Mouse (Mus musculus): ENCODE data around the gene Get4.

Get4 gene

DNA sequence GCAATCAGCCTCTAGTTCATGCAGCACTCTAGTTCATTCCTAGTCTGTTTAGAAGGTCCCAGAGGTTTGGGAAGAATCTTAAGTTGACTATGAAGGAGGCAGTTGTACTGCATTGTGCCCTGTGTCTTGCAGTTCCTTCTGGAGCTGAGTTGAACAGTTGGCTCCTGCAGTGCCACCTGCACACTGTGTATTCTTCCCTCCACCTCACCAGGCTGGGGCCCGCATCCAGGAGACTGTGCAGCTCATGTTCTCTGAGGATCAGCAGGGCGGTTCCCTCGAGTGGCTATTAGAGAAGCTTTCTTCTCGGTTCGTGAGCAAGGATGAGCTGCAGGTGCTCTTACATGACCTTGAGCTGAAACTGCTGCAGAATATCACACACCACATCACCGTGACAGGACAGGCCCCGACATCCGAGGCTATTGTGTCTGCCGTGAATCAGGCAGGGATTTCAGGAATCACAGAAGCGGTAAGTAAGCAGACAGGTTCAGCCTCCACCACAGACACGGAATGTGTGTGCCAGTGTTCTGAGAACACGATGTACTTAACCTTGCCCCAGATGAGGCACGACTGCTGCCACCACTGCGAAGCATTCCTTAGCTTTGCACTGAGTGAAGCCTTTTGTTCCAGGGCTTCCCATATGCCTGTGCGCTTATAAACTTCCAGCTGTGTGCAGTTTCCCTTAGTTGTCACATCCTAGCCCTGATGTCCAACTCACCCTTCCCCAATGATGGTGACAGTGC, 10.9 kb upstream of the Get4 start:
- no peak for DNase-seq (ENCODE audit: low spot score in 2 of 2)

DNA sequence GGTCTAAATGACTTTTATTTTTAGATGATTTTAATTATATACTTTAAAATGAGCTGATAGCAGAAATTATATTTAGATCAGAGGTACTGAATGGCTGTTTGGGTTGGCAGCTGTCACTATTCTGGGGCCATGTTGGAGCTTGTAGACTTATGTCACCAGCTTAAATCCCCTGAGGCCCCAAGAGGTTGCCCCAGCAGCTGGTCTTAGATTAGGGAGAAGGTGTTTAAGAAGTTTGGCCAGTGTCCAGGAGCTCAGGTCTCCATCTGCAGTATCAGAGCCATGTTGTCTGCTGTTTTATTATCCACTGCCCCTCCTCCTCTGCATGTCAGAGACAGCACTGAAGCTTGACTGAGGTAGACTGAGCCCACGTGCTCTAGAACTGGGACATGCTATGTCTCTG, 8.7 kb upstream of the Get4 start:
- no peak for DNase-seq (ENCODE audit: low spot score in 2 of 2)

DNA sequence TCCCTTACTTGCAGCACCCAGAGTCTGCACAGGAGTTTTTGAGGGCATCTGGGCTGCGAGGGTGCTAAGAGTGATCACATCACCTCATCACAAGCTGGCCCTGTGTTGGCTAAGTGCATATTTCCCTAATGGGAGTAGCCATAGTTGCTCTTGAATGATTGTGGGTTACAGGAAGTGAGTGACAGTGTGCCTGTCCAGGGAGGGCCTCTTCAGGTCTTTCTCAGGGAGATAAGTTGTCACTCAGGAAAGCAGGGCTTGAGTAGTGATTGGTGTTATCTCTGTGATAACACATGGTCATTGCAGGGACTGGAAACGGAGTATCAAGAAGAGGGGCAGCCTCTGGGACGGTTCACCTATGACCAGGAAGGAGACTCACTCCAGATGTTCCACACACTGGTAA, 4.4 kb upstream of the Get4 start:
- DNase-seq (ENCODE audit: low spot score in 2 of 2) = no peak

DNA sequence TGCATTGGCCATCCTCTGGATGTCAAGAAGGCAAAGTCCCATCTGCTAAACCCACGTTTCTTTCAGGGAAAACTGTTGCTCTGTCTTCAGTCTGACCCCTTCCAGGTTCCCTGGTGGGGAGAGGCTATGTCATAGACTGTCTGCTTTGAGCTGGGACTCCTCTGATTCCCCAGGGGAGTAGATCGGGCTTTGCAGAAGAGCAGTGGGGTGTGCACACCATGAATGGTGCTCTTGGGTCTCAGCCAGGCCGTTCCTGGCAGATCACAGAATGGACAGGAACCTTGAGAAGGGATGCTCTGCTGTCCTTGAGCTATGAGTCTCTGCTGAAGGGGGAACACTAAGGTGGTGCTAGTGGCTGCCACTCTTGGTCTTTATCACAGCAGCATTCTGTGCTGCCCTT, 3.3 kb upstream of the Get4 start:
- no peak for DNase-seq (ENCODE audit: low spot score in 2 of 2)

DNA sequence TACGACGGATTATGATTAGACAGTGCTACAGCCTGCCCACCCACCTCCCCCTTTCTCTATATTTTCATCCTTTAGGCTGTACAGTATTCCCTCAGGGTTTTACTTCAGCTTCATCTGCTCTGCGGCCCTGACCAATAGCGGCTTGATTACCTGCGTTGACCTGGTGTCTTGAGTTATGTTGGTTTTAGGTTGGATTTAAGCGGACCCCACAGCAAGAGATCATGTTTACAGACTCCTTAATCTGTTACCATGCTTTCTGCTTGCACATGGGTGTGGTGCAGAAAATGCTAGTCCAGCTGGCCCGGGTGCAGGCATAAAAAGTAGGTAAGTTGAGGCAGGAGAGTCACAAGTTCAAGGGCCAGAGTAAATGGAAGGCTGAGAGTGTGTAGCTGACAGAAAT, 845 bp upstream of the Get4 start:
- DNase-seq (ENCODE audit: low spot score in 2 of 2) = no peak

DNA sequence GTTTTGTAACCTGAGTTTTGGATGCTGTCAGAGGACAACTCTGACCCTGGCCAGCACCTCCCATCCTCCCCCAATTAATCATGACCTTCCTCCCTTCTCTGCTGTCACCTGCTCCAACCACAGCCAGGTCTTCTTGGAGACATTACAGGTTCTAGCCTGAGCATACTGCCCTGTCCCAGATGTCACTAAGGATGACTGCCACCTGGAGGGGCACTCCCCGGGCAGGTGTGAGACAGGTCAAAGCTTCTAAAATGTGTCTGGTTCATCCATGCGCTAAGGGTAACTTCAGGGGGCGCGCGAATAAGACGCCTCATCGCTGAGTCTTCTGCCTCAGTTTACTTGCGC, 416 bp upstream of the Get4 start:
- no peak for DNase-seq (ENCODE audit: low spot score in 2 of 2)

DNA sequence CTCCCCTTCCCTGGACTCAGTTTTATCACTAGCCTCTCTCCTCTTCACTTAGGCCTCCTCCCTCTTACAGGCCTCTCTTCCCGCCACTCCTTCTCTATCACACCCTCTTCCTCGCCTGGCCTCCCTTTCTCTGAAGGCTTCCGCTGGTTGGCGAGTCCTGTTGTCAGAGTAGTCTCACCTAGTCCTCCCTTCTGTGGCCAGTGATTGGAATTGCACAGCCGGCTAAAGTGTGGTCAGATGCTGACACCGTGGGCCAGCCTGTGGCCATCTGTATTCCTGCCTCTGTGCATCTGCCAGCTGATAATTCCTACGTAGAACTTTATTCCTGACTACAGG, 754 bp downstream of the Get4 start:
- no peak for DNase-seq (ENCODE audit: low spot score in 2 of 2)

DNA sequence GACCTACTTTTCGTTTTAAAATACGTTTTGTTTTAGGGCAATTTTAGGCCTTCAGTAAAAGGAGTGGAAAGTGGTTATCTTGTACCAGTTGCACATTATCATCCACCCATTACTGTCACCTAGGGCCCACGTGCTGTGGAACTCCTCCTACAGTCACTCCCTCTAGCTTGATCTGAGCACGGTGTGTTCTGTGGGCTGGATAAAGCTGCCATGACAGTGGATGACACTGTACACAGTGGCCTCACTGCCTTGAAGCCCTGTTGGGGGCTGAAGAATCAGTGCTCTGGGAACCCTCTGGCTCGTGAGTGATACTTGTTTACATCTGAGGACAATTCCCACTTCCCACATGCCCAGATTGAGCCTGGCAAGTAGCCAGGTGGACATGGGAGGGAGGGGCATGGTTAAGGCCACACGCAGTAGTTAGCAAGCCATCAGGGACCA, 1.2 kb downstream of the Get4 start:
- DNase-seq (ENCODE audit: low spot score in 2 of 2) = no peak

DNA sequence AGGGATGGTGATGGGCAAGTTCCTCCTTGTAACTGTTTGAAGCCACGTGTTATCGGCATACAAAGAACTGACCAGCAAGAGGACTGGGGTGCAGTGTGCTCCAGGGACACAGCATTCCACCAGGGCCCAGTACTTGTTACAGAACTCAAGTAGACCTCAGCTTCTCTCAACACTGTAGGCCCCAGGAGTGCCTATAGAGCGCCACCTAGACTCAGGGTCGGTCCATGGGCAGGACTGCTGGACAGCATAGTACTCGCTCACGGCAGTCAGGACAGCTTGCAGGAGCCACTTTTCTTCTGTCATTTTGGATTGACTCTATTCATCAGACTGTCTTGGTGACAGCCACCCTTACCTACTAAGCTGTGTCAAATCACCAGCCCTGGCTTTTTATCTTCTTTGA, 2.8 kb downstream of the Get4 start:
- no peak for DNase-seq (ENCODE audit: low spot score in 2 of 2)

DNA sequence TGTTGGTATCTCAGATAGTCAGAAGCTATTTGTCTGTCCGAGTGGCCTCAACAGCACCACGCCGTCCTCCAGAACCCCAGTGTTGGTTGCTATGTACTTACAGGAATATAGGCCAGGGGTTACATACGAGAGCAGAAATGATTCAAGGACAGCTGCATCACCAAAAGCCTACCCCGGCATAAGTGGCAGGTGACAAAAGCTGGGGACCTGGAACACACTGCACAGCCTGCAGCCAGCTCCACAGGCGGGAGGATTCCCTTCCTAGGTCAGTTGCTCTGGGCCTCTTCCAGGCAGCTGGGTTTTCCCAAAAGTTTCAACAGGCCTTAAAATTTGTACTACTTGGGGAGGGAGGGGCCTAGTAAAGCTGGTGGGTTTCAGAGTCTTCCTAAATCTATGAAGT, 3.7 kb downstream of the Get4 start:
- no peak for DNase-seq (ENCODE audit: low spot score in 2 of 2)

DNA sequence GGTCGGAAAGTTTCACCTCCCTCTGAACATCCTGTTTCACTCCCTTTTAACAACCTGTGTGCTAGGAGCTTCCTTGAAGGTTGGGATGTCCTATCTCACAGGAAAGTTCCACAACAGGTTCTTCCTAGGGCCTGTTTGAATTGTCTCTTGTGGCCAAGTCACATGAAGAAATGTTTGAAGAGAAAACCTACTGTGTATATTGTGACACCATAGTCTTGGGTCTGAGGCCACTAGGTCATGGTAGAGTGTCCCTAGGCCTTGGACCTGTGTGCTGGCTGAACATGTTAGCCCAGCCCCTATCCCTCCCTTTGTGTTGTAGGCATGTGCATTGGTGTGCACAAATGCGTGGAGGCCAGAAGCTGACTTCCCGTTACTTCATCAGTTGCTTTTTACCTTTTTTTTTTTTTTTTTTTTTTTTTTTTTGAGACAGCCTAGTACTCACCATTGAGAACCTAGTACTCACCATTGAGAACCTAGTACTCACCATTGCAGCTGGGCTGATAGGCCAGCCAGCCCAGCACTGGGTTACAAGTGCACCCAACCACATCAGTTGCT, 4.2 kb downstream of the Get4 start:
- DNase-seq (ENCODE audit: low spot score in 2 of 2) = no peak

DNA sequence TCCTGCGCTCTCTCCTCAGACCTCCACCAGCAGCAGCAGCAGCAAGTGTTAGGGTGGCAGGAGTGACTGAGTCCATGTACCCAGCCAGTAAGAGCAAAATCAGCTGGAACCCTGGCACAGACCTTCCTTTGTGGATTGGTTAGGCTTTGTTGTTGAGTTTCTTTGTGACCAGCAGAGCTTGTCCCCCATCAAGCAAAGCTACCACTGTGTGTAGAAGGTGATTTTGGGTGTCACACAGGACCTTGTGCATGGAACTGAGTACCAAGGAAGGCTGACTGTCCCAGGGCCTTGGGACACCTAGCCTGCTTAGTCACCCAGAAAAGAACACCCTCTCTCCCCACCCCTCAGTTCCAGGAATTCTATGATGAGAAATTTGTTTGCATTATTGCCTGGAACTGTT, 5.1 kb downstream of the Get4 start:
- no peak for DNase-seq (ENCODE audit: low spot score in 2 of 2)

DNA sequence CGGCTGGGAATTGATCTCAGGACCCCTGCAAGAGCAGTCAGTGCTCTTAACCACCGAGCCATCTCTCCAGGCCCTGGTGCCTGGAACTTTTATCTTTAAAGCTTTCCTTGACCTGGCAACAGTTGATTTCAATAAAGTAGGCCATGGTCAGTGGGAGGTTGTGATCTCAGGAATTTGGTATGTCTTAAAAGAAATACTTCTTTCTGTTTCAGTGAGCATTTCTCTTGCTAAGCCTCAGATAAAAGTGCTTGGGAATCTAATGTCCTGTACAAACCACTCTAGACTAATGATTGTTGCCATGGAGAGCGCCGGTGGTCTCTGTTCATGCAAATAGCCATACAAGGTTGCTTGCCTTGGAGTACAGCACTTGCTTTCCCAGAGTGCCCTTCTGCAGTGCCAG, 5.7 kb downstream of the Get4 start:
- no peak for DNase-seq (ENCODE audit: low spot score in 2 of 2)

DNA sequence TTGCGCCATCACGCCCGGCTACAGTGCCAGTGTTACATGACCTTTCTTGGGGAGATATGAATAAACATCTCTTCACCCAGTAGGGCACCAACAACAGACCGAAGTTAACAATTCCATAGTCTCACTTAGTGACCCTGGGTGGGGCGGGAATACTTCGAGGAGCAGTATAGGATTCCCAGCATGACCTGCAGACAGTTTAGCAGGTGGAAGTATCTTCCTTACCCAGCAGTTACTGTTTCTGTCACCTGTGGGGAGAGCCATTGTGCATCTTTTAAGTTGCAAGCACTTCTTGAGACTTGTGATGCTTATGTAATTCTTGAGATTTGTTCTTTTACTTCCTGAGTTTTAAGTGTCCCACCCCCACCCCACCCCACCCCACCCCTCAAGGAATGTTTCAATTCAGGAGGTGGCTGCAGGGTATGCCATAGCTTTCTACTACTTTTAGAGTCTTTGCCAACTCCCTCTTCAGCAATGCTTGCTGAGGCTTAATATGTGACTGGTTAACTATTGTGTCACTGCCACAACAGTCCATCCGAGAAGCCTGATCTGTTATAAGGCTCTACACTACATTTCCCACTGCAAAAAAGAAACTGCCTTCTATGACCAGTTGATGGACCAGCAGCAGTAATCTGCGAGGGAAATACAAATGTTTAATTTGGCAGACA, 6.4 kb downstream of the Get4 start:
- DNase-seq (ENCODE audit: low spot score in 2 of 2) = no peak

DNA sequence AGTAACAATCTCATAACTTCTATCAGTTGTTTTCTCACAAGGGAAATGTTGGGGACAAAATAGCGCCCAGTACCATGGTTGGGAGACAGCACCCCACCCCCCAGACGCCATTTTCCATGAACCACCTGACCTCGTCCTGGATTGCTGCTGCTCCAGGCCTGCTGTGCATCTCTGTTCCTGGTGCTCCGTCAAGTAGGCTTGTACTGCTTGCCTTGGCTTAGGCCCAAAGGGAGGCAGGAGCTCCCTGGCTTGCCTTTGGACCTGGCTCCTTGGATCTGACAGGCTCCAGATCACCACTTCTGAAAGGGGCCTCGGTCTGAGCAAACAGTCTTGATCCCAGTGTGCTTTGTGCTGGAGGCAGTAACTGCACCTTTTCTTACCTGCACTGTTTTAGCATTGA, 7.7 kb downstream of the Get4 start:
- no peak for DNase-seq (ENCODE audit: low spot score in 2 of 2)

DNA sequence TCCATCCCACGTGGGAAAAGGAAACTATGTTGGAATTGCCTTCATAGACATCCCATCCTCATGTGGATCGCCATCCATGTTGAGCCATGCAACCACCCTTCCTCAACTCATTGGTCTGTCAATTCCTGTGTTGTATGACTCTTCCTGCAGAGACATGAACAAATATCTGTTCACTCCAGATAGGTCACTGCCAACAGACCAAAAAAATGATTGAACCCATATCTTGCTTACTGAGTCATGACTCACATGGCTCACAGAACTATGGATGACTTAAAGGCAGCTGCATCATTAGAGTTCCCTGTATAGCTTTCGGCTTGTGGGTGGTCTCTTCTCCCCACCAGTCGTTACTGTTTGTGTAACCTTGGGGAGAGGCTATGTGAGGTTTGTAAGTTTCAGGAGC, 9.3 kb downstream of the Get4 start:
- DNase-seq (ENCODE audit: low spot score in 2 of 2) = no peak

DNA sequence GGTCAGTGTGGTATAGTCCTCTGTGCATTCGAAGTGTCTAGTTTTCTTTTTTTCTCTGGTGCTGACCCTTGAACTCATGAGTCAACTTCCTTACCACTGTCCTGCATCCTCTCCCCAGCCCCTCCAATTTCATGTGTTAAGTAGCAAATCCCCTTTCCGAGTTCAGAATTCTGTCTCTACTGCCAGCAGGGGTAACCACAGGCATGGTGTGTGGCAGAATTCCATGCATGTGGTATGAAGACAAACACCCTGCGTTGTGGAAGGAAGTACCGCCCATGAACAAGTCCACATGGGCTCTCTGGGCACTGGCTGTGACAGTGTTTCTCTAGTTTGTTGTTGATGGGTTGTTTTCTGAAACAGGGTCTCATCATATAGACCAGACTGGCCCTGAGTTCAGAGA, 15.5 kb downstream of the Get4 start:
- DNase-seq (ENCODE audit: low spot score in 2 of 2) = no peak

DNA sequence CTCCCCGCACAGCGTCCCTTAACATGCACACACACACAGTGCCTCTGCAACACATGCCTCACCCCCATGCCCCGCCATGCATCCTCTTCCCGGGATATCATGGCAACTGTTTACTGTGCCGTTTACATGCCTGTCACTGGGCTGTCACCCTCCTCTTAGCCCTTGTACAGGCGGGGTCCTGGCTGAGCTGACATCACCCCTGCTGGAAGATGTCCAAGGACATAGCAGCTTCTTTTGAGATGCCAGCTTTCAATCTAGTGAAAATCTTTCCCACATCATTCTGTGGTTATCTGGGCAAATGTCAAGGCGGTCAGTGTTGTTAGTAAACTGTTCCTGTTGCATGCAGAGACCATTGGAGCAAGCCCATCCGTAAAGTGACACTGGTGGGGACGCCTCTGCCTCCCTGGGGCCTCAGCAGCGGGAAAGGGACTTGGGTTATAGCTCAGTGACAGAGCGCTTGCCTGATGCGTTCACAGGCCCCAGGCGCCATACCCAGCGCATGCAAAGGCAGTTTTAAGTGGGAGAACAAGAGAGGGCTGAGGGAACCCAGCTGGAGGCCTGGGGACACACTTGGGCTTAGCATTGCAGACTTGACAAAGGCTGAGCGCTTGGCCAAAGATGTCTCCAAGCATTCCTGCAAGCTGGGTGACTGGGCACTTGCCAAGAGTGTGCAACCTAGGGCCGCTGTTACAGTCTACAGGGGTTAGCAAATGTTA, 18.8 kb downstream of the Get4 start:
- no peak for DNase-seq (ENCODE audit: low spot score in 2 of 2)

DNA sequence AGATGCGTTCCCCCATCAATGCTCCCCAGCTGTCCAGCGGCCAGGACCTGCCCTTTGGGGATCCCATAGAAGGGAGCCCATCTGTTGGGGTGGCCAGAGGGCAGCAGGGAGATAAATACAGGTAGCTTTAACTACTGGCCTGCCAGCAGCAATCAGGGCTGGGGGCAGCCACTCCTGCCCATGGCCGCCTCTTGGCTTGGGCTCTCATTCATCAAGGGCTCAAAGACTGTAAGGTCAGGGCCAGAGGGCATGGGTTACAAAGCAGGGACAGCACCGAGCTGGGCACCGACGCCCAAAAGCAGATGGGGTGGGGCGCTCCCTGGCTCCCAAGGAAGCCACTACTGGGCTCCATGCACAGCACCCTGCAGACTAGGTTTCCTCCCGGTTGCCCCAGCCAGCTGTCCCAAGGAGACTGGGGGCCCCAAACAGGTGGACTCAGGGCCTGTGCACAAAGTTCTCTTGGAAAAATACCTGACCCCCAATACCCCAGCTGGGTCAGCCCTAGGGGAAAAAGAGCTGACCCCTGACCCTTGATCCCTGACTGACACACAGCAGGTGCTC, 19.9 kb downstream of the Get4 start:
- no peak for DNase-seq (ENCODE audit: low spot score in 2 of 2)

DNA sequence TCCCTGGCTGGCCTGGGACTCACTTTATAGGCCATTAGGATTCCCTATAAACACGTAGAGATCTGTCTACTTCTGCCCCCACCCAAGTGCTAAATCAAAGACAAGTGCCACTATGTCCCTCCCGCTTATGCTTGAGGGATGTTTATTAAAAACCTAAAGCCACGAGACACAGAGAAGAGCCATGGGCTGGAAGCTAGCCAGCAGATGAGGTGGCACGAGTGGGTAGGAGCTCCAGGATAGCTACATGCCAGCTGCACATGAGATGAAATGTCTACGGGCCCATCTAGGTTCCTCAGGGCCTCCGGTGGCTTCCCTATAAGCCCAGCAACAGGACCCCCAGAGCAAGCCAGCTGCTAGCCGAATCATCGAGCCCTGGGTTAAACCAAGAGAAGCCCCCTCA, 25.2 kb downstream of the Get4 start:
- peak in 1 of 2 experiments; percentile 79 for DNase-seq (ENCODE audit: low spot score in 2 of 2)

DNA sequence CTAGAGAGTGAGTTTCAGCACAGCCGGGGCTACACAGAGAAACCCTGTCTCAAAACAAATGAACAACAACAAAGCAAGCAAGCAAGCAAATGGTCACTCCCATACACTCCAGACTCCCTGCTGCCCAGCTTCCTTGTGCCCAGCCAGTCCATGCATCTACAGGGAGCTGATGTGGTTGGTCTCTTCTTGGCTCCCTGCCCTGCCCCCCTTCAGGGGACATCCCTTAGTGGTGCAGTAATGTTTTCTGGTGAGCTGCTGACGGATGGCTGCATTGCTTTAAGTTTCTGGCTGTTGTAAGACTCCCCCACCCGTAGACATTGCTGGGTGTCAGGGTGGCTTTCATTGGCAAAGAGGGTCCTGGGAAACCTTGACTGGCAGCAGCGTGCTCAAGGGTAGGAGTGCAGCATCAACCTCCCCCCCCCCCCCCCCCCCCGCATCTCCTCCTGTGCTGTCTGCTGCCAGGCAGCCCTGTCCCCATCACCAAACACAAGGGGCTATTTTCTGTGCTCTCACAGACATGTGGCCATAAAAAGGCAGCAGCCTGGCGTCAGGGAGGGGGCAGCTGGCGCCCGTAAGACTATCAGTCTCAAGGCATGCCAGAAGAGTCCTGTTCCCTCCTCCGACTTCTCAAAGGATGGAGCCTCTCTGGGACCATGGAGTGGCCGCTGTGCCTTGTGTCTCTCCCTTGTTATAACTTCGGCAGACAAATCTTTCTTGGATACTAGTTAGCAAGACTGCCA, 29.4 kb downstream of the Get4 start:
- DNase-seq (ENCODE audit: low spot score in 2 of 2) = no peak

DNA sequence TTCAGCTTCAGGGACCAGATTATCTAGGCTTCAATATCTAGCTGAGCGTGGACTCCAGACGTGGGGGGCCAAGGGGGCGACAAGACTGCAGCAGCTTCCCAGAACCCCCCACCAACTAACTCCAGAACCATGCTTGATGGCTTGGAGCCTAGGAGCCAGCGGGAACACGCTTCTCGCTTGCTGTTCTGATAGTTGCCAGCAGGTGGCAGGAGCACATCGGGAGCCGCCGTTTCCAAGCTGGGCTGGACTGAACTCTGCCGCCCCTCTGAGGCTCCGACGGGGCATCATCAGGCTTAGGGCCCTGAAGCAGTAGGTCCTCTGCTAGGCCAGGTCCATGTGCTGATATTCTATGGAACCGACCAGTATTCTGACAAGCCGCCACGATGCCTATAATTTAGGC, 30.1 kb downstream of the Get4 start:
- DNase-seq (ENCODE audit: low spot score in 2 of 2) = peak in 1 of 2 experiments; percentile 90
